15 mouse cellular contexts compared by ENCODE assay signal in genomic region chr7:125038840-125039239, GRCm38 (mm10).
A peak's percentile ranks its signal among the peaks of the same experiment; 100 is the strongest.
DNase-seq lines count a peak whose midpoint lies in the region; ATAC-seq lines count a peak whose summit lies in the region.
"Had no signal": no experiment of that assay in that cellular context is flagged by ENCODE, and none has a peak within 500 bp of the region (broad histone marks: within the 10 kb centered on the region; RNA-seq: fewer than 3 reads in every experiment).

No protein-coding gene starts in this region.

- no peaks in the 10 kb centered on the region for H3K36me3 ChIP-seq in embryonic facial prominence, embryonic 14.5 days (ENCODE audit: control insufficient read depth, insufficient read depth, low read length)
- no peaks in the 10 kb centered on the region for H3K36me3 ChIP-seq in embryonic facial prominence, embryonic 10.5 days (replicated peaks)
- no peaks in the 10 kb centered on the region for H3K36me3 ChIP-seq in neural tube, embryonic 11.5 days (ENCODE audit: control insufficient read depth, insufficient read depth, low read length)
- H3K36me3 ChIP-seq in kidney, embryonic 15.5 days, result no peaks in the 10 kb centered on the region

- H3K4me1 ChIP-seq in embryonic facial prominence, embryonic 14.5 days (ENCODE audit: control insufficient read depth, insufficient read depth, low read length), result no peaks in the 10 kb centered on the region
- H3K4me1 ChIP-seq in embryonic facial prominence, embryonic 10.5 days, result no peaks in the 10 kb centered on the region
- H3K4me1 ChIP-seq in neural tube, embryonic 11.5 days (ENCODE audit: control insufficient read depth, insufficient read depth, low read length), result no peaks in the 10 kb centered on the region
- 0 out of 2 replicates have a peak, but pooled peaks cover 2% of the 10 kb centered on the region for H3K4me1 ChIP-seq in kidney, embryonic 15.5 days
- H3K4me1 ChIP-seq: megakaryocyte, embryonic 14.5 days had no signal

- 50% methylated on average over 4 of the region's 4 CpGs for WGBS in embryonic facial prominence, embryonic 14.5 days
- 62% methylated on average over 4 of the region's 4 CpGs for WGBS in embryonic facial prominence, embryonic 10.5 days
- WGBS in neural tube, embryonic 11.5 days, result 71% methylated on average over 4 of the region's 4 CpGs
- 55% methylated on average over 4 of the region's 4 CpGs for WGBS in kidney, embryonic 15.5 days

- DNase-seq in embryonic facial prominence, embryonic 14.5 days (ENCODE audit: low spot score), result peak; percentile 52
- DNase-seq in embryonic facial prominence, embryonic 10.5 days (ENCODE audit: low spot score), result no peak
- DNase-seq in neural tube, embryonic 11.5 days (ENCODE audit: low spot score), result peak; percentile 19
- no peak for DNase-seq in neural tube, embryonic 10.5 days (ENCODE audit: extremely low spot score, low spot score)
- peak; percentile 96 for DNase-seq in retina, postnatal 1 day
- DNase-seq in T-cell, adult 2 months (ENCODE audit: low spot score), result no peak
- DNase-seq in adrenal gland, adult 2 months, result no peak
- DNase-seq: adrenal gland, postnatal 36 days; B cell, adult 2 months; cerebellum, adult 11 months; heart, adult 11 months; right cerebral cortex, postnatal 25 days had no signal

- no peaks in the 10 kb centered on the region for H3K27me3 ChIP-seq in embryonic facial prominence, embryonic 14.5 days (replicated peaks; ENCODE audit: control insufficient read depth, insufficient read depth, low read length)
- no peaks in the 10 kb centered on the region for H3K27me3 ChIP-seq in embryonic facial prominence, embryonic 10.5 days (replicated peaks; ENCODE audit: low read depth, poor library complexity, severe bottlenecking)
- H3K27me3 ChIP-seq in neural tube, embryonic 11.5 days (ENCODE audit: control insufficient read depth, insufficient read depth, low read length), result no peaks in the 10 kb centered on the region
- no peaks in the 10 kb centered on the region for H3K27me3 ChIP-seq in kidney, embryonic 15.5 days
- H3K27me3 ChIP-seq: megakaryocyte, embryonic 14.5 days had no signal

- H3K9me3 ChIP-seq in embryonic facial prominence, embryonic 14.5 days (ENCODE audit: control insufficient read depth, low read length), result no peaks in the 10 kb centered on the region
- H3K9me3 ChIP-seq in embryonic facial prominence, embryonic 10.5 days, result no peaks in the 10 kb centered on the region
- H3K9me3 ChIP-seq in neural tube, embryonic 11.5 days (ENCODE audit: control insufficient read depth, low read length), result no peaks in the 10 kb centered on the region
- H3K9me3 ChIP-seq in kidney, embryonic 15.5 days (replicated peaks), result no peaks in the 10 kb centered on the region
- H3K9me3 ChIP-seq: megakaryocyte, embryonic 14.5 days had no signal

- peak; percentile 47; the same call in 1 of the 2 replicates for ATAC-seq in embryonic facial prominence, embryonic 14.5 days (ENCODE audit: low read depth)
- no peak for ATAC-seq in neural tube, embryonic 11.5 days (ENCODE audit: insufficient read depth, low FRiP score, low TSS enrichment)
- ATAC-seq in kidney, embryonic 15.5 days (replicated peaks; ENCODE audit: low FRiP score), result peak; percentile 88

- H3K4me3 ChIP-seq in embryonic facial prominence, embryonic 14.5 days (ENCODE audit: low read depth, low read length), result no peak overlapping the region
- H3K4me3 ChIP-seq in embryonic facial prominence, embryonic 10.5 days, result no peak overlapping the region
- no peak overlapping the region for H3K4me3 ChIP-seq in neural tube, embryonic 11.5 days (ENCODE audit: low read depth, low read length)
- H3K4me3 ChIP-seq in kidney, embryonic 15.5 days (replicated peaks), result no peak overlapping the region
- H3K4me3 ChIP-seq: megakaryocyte, embryonic 14.5 days had no signal

- no peak overlapping the region for H3K9ac ChIP-seq in embryonic facial prominence, embryonic 14.5 days (ENCODE audit: low read depth, low read length)
- no peak overlapping the region for H3K9ac ChIP-seq in neural tube, embryonic 11.5 days (ENCODE audit: low read length)
- no peak overlapping the region for H3K9ac ChIP-seq in kidney, embryonic 15.5 days

- no peak overlapping the region for H3K4me2 ChIP-seq in embryonic facial prominence, embryonic 14.5 days (ENCODE audit: low read depth, low read length)
- H3K4me2 ChIP-seq in neural tube, embryonic 11.5 days (ENCODE audit: low read depth), result no peak overlapping the region
- H3K4me2 ChIP-seq in kidney, embryonic 15.5 days, result no peak overlapping the region
- H3K4me2 ChIP-seq: liver, embryonic 11.5 days had no signal

- no peak overlapping the region for H3K27ac ChIP-seq in embryonic facial prominence, embryonic 14.5 days (replicated peaks; ENCODE audit: low read depth, low read length)
- no peak overlapping the region for H3K27ac ChIP-seq in embryonic facial prominence, embryonic 10.5 days (replicated peaks)
- no peak overlapping the region for H3K27ac ChIP-seq in neural tube, embryonic 11.5 days (ENCODE audit: low read depth, low read length)
- no peak overlapping the region for H3K27ac ChIP-seq in kidney, embryonic 15.5 days

Comparison
In these comparisons a context has a peak if more than half of its experiments do, and no peak if none do; other contexts are left out.
1. DNase-seq: peak in embryonic facial prominence, embryonic 14.5 days (single experiment), neural tube, embryonic 11.5 days (single experiment) and retina, postnatal 1 day (single experiment); none in embryonic facial prominence, embryonic 10.5 days (single experiment), neural tube, embryonic 10.5 days (single experiment), T-cell, adult 2 months (single experiment) and adrenal gland, adult 2 months (single experiment).